Mouse (Mus musculus): Measurements from ENCODE around the gene Ctu2. TPM values are rescaled to one million over a fixed set of nuclear protein-coding genes. Genes with fewer than 3 reads are reported as not detected.

The Ctu2 gene
- polyA plus RNA-seq, 1 experiment, result 40.5 TPM

GRCm38 (mm10) chr8:122461473-122462148 lies 14.3 kb upstream of the Ctu2 start:
- TF ChIP-seq FLI1 (IDR thresholded peaks at IDR 0.05; ENCODE audit: low read length) (no peak), GATA1 (IDR thresholded peaks at IDR 0.05; ENCODE audit: borderline replicate concordance, low read length) (no peak)
- Histone ChIP-seq H3K27me3 (replicated peaks) (peaks cover 14% of the 10 kb centered on the region), H3K36me3 (replicated peaks; ENCODE audit: low read length) (peaks cover 32% of the 10 kb centered on the region), H3K4me3 (replicated peaks) (peak overlapping the region; percentile 90), H3K9me3 (no peaks in the 10 kb centered on the region), H3K4me1 (peaks cover 91% of the 10 kb centered on the region)

DNA sequence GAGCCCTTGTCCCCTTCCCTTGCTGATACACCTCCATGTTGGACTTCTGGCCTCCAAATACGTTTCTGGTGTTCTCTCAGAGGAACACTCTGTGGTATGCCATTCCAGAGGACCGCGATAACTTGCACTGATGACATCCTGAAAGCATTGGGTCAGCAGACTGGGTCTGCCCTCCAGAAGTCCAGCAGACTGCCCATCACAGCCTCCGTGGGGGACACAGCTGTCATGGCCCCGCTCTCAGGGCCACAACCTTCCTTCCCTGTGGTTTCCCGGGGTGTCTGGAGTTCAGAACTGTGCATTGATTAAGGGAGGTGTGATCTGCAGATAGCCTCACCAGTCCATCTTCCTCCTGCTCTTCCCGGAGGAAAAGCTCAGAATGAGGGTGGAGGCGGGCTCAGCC lies 13.4 kb upstream of the Ctu2 start:
- Histone ChIP-seq H3K4me3 (replicated peaks) (peak overlapping the region; percentile 7), H3K27me3 (replicated peaks) (peaks cover 6% of the 10 kb centered on the region), H3K9me3 (no peaks in the 10 kb centered on the region), H3K36me3 (replicated peaks; ENCODE audit: low read length) (peaks cover 32% of the 10 kb centered on the region), H3K4me1 (peaks cover 91% of the 10 kb centered on the region)
- TF ChIP-seq GATA1 (IDR thresholded peaks at IDR 0.05; ENCODE audit: borderline replicate concordance, low read length), result no peak

DNA sequence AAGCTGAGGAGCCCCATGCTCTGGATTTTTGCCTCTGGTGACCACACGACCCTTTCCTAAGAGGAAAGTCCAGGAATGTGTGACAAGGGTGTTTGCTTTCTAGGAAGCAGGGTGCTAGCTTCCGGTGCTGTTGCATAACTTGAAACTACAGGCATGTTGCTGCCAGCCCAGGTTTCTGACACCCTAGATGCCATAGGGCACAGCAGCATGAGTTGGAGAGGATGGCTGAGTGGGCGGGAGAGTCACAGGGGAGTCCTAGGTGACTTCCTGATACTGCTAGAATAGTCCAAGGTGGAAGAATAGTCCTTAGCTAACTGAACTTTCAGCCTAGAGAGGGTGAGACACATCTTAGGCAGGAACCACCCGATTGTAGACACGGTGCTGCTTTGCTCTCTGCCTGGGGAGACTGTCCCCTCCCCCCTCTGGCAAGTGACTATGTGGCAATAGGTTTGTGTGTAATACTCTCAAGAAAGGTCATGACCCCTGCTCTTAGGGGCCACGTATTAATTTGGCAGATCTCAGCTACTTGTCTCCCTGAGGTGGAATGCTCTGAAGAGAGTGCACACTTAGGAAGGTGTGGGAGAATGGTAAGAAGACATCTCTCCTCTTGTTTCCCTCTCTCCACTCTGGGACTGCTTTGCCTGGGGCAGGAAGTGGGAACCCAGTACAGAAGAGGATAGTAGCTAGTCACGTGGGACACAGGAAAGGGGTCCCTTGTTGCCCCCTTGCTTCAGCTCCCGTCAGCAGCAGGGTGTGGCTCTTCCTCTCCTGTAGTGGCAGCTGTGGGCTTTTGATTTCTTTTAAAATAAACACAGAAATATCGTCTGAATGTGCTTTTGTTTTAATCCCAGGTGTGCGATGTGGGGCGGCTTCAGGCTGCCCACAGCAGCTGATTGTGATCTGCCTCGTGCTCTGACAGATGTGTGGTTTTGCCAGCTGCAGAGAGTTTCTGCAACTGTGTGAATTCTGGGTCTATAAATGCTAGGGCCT lies 12.0 kb upstream of the Ctu2 start:
- no peaks in the 10 kb centered on the region for H3K9me3 ChIP-seq
- H3K27me3 ChIP-seq (replicated peaks), result no peaks in the 10 kb centered on the region
- TF ChIP-seq FLI1 (IDR thresholded peaks at IDR 0.05; ENCODE audit: low read length), result no peak
- no peak for TF ChIP-seq GATA1 (IDR thresholded peaks at IDR 0.05; ENCODE audit: borderline replicate concordance, low read length)
- H3K4me1 ChIP-seq, result peaks cover 97% of the 10 kb centered on the region
- peaks cover 42% of the 10 kb centered on the region for H3K36me3 ChIP-seq (replicated peaks; ENCODE audit: low read length)
- peak overlapping the region; percentile 62 for H3K4me3 ChIP-seq (replicated peaks)

GRCm38 (mm10) chr8:122464985-122465384 lies 11.0 kb upstream of the Ctu2 start:
- H3K36me3 ChIP-seq (replicated peaks; ENCODE audit: low read length), result peaks cover 52% of the 10 kb centered on the region
- H3K4me1 ChIP-seq, result peaks cover 97% of the 10 kb centered on the region
- no peak for TF ChIP-seq GATA1 (IDR thresholded peaks at IDR 0.05; ENCODE audit: borderline replicate concordance, low read length)
- TF ChIP-seq FLI1 (IDR thresholded peaks at IDR 0.05; ENCODE audit: low read length), result no peak
- H3K27me3 ChIP-seq (replicated peaks), result no peaks in the 10 kb centered on the region
- H3K4me3 ChIP-seq (replicated peaks), result peak overlapping the region; percentile 79
- no peaks in the 10 kb centered on the region for H3K9me3 ChIP-seq

DNA sequence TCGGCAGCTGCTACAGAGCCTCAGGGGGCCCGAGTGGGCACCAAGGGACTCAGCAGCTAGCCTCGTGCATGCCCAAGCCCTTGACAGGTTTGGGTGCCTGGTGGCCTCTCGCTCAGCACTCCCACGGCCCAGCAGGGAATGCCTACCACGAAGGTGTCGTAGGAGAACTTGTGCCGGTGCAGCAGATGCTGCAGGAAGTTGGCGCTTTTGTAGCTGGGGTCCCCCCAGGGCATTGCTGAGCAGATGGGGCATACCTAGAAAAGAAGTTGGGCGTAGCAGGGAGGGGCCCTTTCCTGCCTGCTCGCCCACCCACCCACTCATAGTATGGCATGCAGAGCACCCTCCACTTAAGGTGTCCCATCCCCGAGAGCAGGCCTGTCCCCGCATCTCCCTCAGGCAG lies 8.1 kb upstream of the Ctu2 start:
- H3K36me3 ChIP-seq (replicated peaks; ENCODE audit: low read length), result peaks cover 79% of the 10 kb centered on the region
- H3K4me1 ChIP-seq, result peaks cover 96% of the 10 kb centered on the region
- H3K27me3 ChIP-seq (replicated peaks), result no peaks in the 10 kb centered on the region
- H3K9me3 ChIP-seq, result no peaks in the 10 kb centered on the region
- H3K4me3 ChIP-seq (replicated peaks), result no peak overlapping the region
- TF ChIP-seq GATA1 (IDR thresholded peaks at IDR 0.05; ENCODE audit: borderline replicate concordance, low read length), result no peak
- TF ChIP-seq FLI1 (IDR thresholded peaks at IDR 0.05; ENCODE audit: low read length), result no peak

DNA sequence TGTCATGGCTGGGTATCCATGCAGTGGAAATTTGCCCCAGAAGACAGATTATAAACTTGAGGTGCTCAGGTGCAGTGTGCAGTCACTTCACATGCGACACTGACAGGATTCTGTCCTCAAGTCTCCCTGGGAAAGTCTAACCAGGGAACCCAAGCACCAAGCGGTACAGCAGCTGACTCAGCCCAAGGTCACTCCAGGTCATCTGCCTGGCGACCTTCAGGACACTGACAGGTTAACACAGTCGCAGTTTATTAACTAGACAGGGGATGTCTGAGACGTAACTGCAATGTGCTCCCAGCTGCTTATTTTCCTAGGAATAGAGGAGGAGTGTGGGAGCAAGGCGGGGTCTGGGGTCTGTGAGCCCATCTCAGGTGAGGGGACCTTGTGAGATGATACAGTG lies 6.5 kb upstream of the Ctu2 start:
- Histone ChIP-seq H3K4me3 (replicated peaks) (no peak overlapping the region), H3K27me3 (replicated peaks) (no peaks in the 10 kb centered on the region), H3K36me3 (replicated peaks; ENCODE audit: low read length) (peaks cover 93% of the 10 kb centered on the region), H3K4me1 (peaks cover 96% of the 10 kb centered on the region), H3K9me3 (no peaks in the 10 kb centered on the region)
- no peak for TF ChIP-seq FLI1 (IDR thresholded peaks at IDR 0.05; ENCODE audit: low read length)
- no peak for TF ChIP-seq GATA1 (IDR thresholded peaks at IDR 0.05; ENCODE audit: borderline replicate concordance, low read length)

- H3K36me3 ChIP-seq (replicated peaks; ENCODE audit: low read length), result peaks cover 91% of the 10 kb centered on the region
- H3K27me3 ChIP-seq (replicated peaks), result no peaks in the 10 kb centered on the region
- TF ChIP-seq GATA1 (IDR thresholded peaks at IDR 0.05; ENCODE audit: borderline replicate concordance, low read length) (no peak), FLI1 (IDR thresholded peaks at IDR 0.05; ENCODE audit: low read length) (no peak)
- H3K4me1 ChIP-seq, result peaks cover 96% of the 10 kb centered on the region
- no peaks in the 10 kb centered on the region for H3K9me3 ChIP-seq
- no peak overlapping the region for H3K4me3 ChIP-seq (replicated peaks)
Measured at GRCm38 (mm10) chr8:122469965-122470364, 6.0 kb upstream of the Ctu2 start.

DNA sequence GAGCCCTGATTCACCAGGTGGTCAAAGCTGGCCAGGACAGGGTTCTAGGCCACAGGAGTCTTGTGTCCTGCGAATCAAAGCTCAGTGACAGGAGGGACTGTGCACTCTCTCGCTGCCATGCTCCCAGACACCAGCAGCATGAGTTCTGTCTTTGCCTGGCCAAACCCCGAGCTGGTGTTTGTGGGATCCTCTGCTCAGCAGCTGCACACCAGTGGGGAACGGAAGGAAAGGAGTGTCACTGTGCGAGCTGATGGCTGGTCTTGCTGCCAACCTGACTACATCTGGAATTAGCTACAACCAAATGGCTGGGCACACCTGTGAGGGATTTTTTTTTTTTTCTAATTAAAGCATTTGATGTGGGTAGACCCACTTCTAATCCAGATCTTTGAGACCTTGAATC lies 5.3 kb upstream of the Ctu2 start:
- TF ChIP-seq GATA1 (IDR thresholded peaks at IDR 0.05; ENCODE audit: borderline replicate concordance, low read length) (no peak), FLI1 (IDR thresholded peaks at IDR 0.05; ENCODE audit: low read length) (no peak)
- H3K4me3 ChIP-seq (replicated peaks), result peak overlapping the region; percentile 15
- peaks cover 83% of the 10 kb centered on the region for H3K36me3 ChIP-seq (replicated peaks; ENCODE audit: low read length)
- H3K9me3 ChIP-seq, result no peaks in the 10 kb centered on the region
- H3K4me1 ChIP-seq, result peaks cover 91% of the 10 kb centered on the region
- no peaks in the 10 kb centered on the region for H3K27me3 ChIP-seq (replicated peaks)

GRCm38 (mm10) chr8:122473911-122474421 lies 2.0 kb upstream of the Ctu2 start:
- H3K9me3 ChIP-seq, result no peaks in the 10 kb centered on the region
- H3K27me3 ChIP-seq (replicated peaks), result no peaks in the 10 kb centered on the region
- H3K36me3 ChIP-seq (replicated peaks; ENCODE audit: low read length), result peaks cover 72% of the 10 kb centered on the region
- H3K4me1 ChIP-seq, result peaks cover 82% of the 10 kb centered on the region
- TF ChIP-seq FLI1 (IDR thresholded peaks at IDR 0.05; ENCODE audit: low read length) (no peak), GATA1 (IDR thresholded peaks at IDR 0.05; ENCODE audit: borderline replicate concordance, low read length) (no peak)
- H3K4me3 ChIP-seq (replicated peaks), result peak overlapping the region; percentile 91

All from megakaryocyte, embryonic 14.5 days (primary cell).